Mouse (Mus musculus) liver, embryonic 14.5 days (tissue): ENCODE measurements around the gene Itga10.

ENCODE experiments used
- CTCF ChIP-seq: IDR thresholded peaks from 2 replicates; pipeline ENCODE4 v1.5.1; 2016; ENCODE audit warnings: antibody characterized with exemption, low read depth, control low read depth
- EP300 ChIP-seq: IDR thresholded peaks from 2 replicates; pipeline ENCODE4 v1.6.1; 2016; ENCODE audit warnings: antibody characterized with exemption, low read depth

DNA sequence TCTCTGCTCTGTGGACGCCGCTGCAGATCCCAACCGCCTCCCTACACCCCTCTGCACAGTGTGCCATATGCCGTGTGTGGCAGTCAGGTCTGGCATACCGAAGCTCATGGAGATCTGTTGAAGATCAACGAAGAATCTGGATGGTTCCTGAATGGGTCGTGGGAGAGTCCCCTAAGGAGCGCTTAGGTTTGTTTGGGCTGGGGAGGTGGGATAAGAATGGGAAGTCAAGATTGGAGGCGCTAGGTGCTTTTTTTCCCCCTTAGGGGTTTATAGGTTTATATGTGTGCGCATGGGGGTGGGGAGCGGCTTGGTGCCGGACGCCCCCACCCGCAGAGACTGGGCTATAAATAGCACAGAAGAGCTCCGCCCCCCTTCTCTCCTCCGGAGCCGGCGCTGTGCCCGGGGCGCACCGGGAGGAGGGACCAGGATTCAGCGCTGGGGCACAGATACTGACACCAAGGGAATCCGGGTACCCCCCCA is 49.1 kb upstream of the Itga10 start, which contains the start of gene Ankrd34a:
- TF ChIP-seq CTCF (no peak), EP300 (no peak)
